Comparison of ENCODE assay signal across 10 mouse cellular contexts in the genomic region with DNA sequence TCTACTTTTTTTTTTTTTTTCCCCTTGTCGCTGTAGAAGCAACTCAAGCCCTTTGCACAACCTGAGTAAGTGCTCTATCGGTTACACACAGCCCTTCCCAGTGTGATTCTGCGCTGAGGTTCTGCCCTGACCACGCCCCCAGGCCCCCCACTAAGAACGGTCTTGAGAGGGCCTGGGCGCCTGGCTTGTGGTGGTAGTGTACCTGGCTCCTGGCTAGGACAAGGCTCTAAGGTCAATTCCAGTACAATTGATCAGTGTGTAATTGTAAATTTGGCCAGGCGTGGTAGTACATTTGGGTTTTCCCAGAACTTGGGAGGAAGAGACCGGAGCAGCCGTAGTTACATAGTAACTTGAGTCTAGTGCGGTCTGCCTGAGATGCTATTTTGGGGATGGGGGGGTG. TPM values are rescaled to one million over a fixed set of nuclear protein-coding genes. Genes with fewer than 3 reads are reported as not detected.
DNase-seq lines count a peak whose midpoint lies in the region; ATAC-seq and TF ChIP-seq lines count a peak whose summit lies in the region.
"Had no signal": no experiment of that assay in that cellular context is flagged by ENCODE, and none has a peak within 500 bp of the region (broad histone marks: within the 10 kb centered on the region; RNA-seq: fewer than 3 reads in every experiment).

No protein-coding gene starts in this region.

- H3K27ac ChIP-seq in kidney, embryonic 14.5 days (ENCODE audit: low read depth, low read length) = peak overlapping the region; percentile 83; the same call in 1 of the 2 replicates
- H3K27ac ChIP-seq in kidney, postnatal 0 days = peak overlapping the region; percentile 88; the same call in 1 of the 2 replicates
- H3K27ac ChIP-seq: macrophage had no signal

- peaks cover 12% of the 10 kb centered on the region; the same call in 1 of the 2 replicates for H3K36me3 ChIP-seq in kidney, embryonic 14.5 days (ENCODE audit: control insufficient read depth, insufficient read depth, low read length)
- H3K36me3 ChIP-seq in E14TG2a.4 (ENCODE audit: insufficient read depth, low read length) = peaks cover 16% of the 10 kb centered on the region
- no peaks in the 10 kb centered on the region for H3K36me3 ChIP-seq in kidney, postnatal 0 days (ENCODE audit: insufficient read depth, low read length)

- H3K27me3 ChIP-seq in kidney, embryonic 14.5 days (ENCODE audit: control insufficient read depth, insufficient read depth, low read length) = no peaks in the 10 kb centered on the region
- peaks cover 12% of the 10 kb centered on the region for H3K27me3 ChIP-seq in E14TG2a.4 (ENCODE audit: insufficient read depth, low read length)
- no peaks in the 10 kb centered on the region for H3K27me3 ChIP-seq in kidney, postnatal 0 days (ENCODE audit: insufficient read depth, low read length)

- no peak for ATAC-seq in kidney, embryonic 14.5 days (ENCODE audit: low FRiP score, low TSS enrichment)
- ATAC-seq in kidney, postnatal 0 days (replicated peaks; ENCODE audit: low FRiP score, low read depth) = no peak
- ATAC-seq: forebrain, embryonic 16.5 days had no signal

- no peak for TF ChIP-seq CTCF in E14TG2a.4 (conservative IDR thresholded peaks at IDR 0.05; ENCODE audit: low read length)
- no peak for TF ChIP-seq CTCF in kidney, postnatal 0 days (IDR thresholded peaks at IDR 0.05; ENCODE audit: low read depth)

- no peaks in the 10 kb centered on the region for H3K9me3 ChIP-seq in kidney, embryonic 14.5 days (ENCODE audit: control insufficient read depth, low read length)
- no peaks in the 10 kb centered on the region for H3K9me3 ChIP-seq in E14TG2a.4 (ENCODE audit: low read length)
- H3K9me3 ChIP-seq in kidney, postnatal 0 days (replicated peaks; ENCODE audit: low read length) = no peaks in the 10 kb centered on the region

- peaks cover 13% of the 10 kb centered on the region for H3K4me1 ChIP-seq in kidney, embryonic 14.5 days (ENCODE audit: control insufficient read depth, insufficient read depth, low read length)
- peaks cover 59% of the 10 kb centered on the region for H3K4me1 ChIP-seq in E14TG2a.4 (replicated peaks; ENCODE audit: low read depth, low read length)
- H3K4me1 ChIP-seq in kidney, postnatal 0 days (replicated peaks; ENCODE audit: insufficient read depth, low read length) = peaks cover 15% of the 10 kb centered on the region

- DNase-seq in cerebellum, adult 9-10 months = peak; percentile 68
- no peak for DNase-seq in cerebellum, adult 11 months
- DNase-seq in kidney, adult 9 months = no peak
- DNase-seq in kidney, postnatal 0 days (ENCODE audit: low spot score) = no peak
- DNase-seq in ovary, adult 18-20 months (ENCODE audit: low spot score) = no peak
- DNase-seq in thymus, postnatal 10 days (ENCODE audit: low spot score in 2 of 2) = no peak

- WGBS in kidney, embryonic 14.5 days = 42% methylated on average over 10 of the region's 10 CpGs
- 45% methylated on average over 10 of the region's 10 CpGs for WGBS in kidney, postnatal 0 days

- no peak overlapping the region for H3K9ac ChIP-seq in kidney, embryonic 14.5 days (ENCODE audit: low read depth, low read length)
- no peak overlapping the region for H3K9ac ChIP-seq in kidney, postnatal 0 days (ENCODE audit: low read depth, low read length)

- no peak overlapping the region for H3K4me2 ChIP-seq in kidney, embryonic 14.5 days (replicated peaks; ENCODE audit: low read depth, low read length)
- peak overlapping the region; percentile 99; the same call in 1 of the 2 replicates for H3K4me2 ChIP-seq in kidney, postnatal 0 days (ENCODE audit: low read length)

- no peak overlapping the region for H3K4me3 ChIP-seq in kidney, embryonic 14.5 days (ENCODE audit: low read length)
- peak overlapping the region; percentile 35; the same call in 1 of the 2 replicates for H3K4me3 ChIP-seq in E14TG2a.4 (replicated peaks; ENCODE audit: low read length)
- H3K4me3 ChIP-seq in kidney, postnatal 0 days (replicated peaks; ENCODE audit: low read depth, low read length) = no peak overlapping the region

RNA-seq across cellular contexts. Expression of a gene that starts 1.4 kb away (rescaled TPM):
- 110 and 112 TPM in 2 replicates for polyA plus RNA-seq in kidney, embryonic 14.5 days (2014; fragmentation: Nextera tagmentation; extraction: Ambion mirVana)
- polyA plus RNA-seq in kidney, postnatal 0 days (2015; fragmentation: Nextera tagmentation; extraction: Ambion mirVana) = 75.6 and 83.9 TPM in 2 replicates

RNA-seq across cellular contexts. Expression of a gene that starts 1.6 kb away (rescaled TPM):
- 13.7 and 14.6 TPM in 2 replicates for polyA plus RNA-seq in kidney, embryonic 14.5 days (2014; fragmentation: Nextera tagmentation; extraction: Ambion mirVana)
- polyA plus RNA-seq in kidney, postnatal 0 days (2015; fragmentation: Nextera tagmentation; extraction: Ambion mirVana) = 21.8 and 22.0 TPM in 2 replicates

RNA-seq across cellular contexts. Expression of a gene that starts 20.6 kb away (rescaled TPM):
- 20.7 and 25.7 TPM in 2 replicates for polyA plus RNA-seq in kidney, embryonic 14.5 days (2014; fragmentation: Nextera tagmentation; extraction: Ambion mirVana)
- polyA plus RNA-seq in kidney, postnatal 0 days (2015; fragmentation: Nextera tagmentation; extraction: Ambion mirVana) = 6.7 and 7.2 TPM in 2 replicates
- polyA plus RNA-seq: macrophage had no signal

RNA-seq across cellular contexts. Expression of a gene that starts 29.5 kb away (rescaled TPM):
- 145 and 155 TPM in 2 replicates for polyA plus RNA-seq in kidney, embryonic 14.5 days (2014; fragmentation: Nextera tagmentation; extraction: Ambion mirVana)
- 115 and 129 TPM in 2 replicates for polyA plus RNA-seq in kidney, postnatal 0 days (2015; fragmentation: Nextera tagmentation; extraction: Ambion mirVana)

RNA-seq across cellular contexts. Expression of a gene that starts 33.3 kb away (rescaled TPM):
- polyA plus RNA-seq in kidney, embryonic 14.5 days (2014; fragmentation: Nextera tagmentation; extraction: Ambion mirVana) = 14.1 and 25.4 TPM in 2 replicates
- 11.1 and 11.2 TPM in 2 replicates for polyA plus RNA-seq in kidney, postnatal 0 days (2015; fragmentation: Nextera tagmentation; extraction: Ambion mirVana)
